Mouse (Mus musculus) neural tube, embryonic 14.5 days (tissue): ENCODE measurements around the gene Zfp943. TPM values are rescaled to one million over a fixed set of nuclear protein-coding genes. Genes with fewer than 3 reads are reported as not detected.
"Not testable (repeated sequence)": the region's sequence is repeated elsewhere in the genome, so short reads cannot be mapped to it uniquely, and the experiment has no call there.

ENCODE experiments used
- ATAC-seq: fragments of 200-750 bp; cut with Nextera tagmentation; 2 replicates; pipeline ENCODE4 v1.8.0; 2017; ENCODE audit warnings: low read depth, mild to moderate bottlenecking, moderate TSS enrichment, moderate library complexity
- H3K27ac ChIP-seq: fragments of 300-500 bp; sonication (generic); 2 replicates; pipeline ENCODE4 v1.5.1; 2014; ENCODE audit warnings: low read depth, mild to moderate bottlenecking, control low read depth, low read length, moderate library complexity, mixed read lengths
- H3K27me3 ChIP-seq: fragments of 300-500 bp; sonication (generic); 2 replicates; pipeline ENCODE4 v1.6.1; 2014; ENCODE audit warnings: low read length; ENCODE audit not compliant: control insufficient read depth, insufficient read depth
- H3K36me3 ChIP-seq: fragments of 300-500 bp; sonication (generic); 2 replicates; pipeline ENCODE4 v1.6.1; 2014; ENCODE audit warnings: low read length, mixed read lengths; ENCODE audit not compliant: control insufficient read depth, insufficient read depth
- H3K4me1 ChIP-seq: fragments of 300-500 bp; sonication (generic); 2 replicates; pipeline ENCODE4 v1.6.1; 2014; ENCODE audit warnings: low read length; ENCODE audit not compliant: control insufficient read depth, insufficient read depth
- H3K4me2 ChIP-seq: fragments of 300-500 bp; sonication (generic); 2 replicates; pipeline ENCODE4 v1.6.1; 2014; ENCODE audit warnings: mild to moderate bottlenecking, low read depth, low read length, control low read depth
- H3K4me3 ChIP-seq: fragments of 300-500 bp; sonication (generic); 2 replicates; pipeline ENCODE4 v1.5.1; 2014; ENCODE audit warnings: low read depth, low read length, control low read depth, mixed read lengths
- H3K9ac ChIP-seq: fragments of 300-500 bp; sonication (generic); replicated peaks from 2 replicates; pipeline ENCODE4 v1.6.1; 2014; ENCODE audit warnings: low read depth, mild to moderate bottlenecking, control low read depth, low read length, mixed read lengths
- H3K9me3 ChIP-seq: fragments of 300-500 bp; sonication (generic); 2 replicates; pipeline ENCODE4 v1.6.1; 2016; ENCODE audit warnings: low read length; ENCODE audit not compliant: control insufficient read depth
- WGBS: fragments of 180-500 bp; shearing (Covaris S2); extraction: QIAGEN DNeasy Blood & Tissue Kit; methylation state at CpG from one replicate; pipeline ENCODE4 v1.1.7; 2014; 5-methylcytosine and 5-hydroxymethylcytosine counted together
- polyA plus RNA-seq: library from polyadenylated mRNA; unstranded; fragments of >200 nt; fragmentation: Nextera tagmentation; extraction: Ambion mirVana; gene quantifications from 2 replicates; pipeline ENCODE4 v1.2.1, GENCODE M21; 2014

Zfp943 gene
- polyA plus RNA-seq, result 22.8 and 24.6 TPM in 2 replicates

- peak within 1 kb of the TSS; percentile 80 for H3K27ac ChIP-seq
Measured at GRCm38 (mm10) chr17:21962107-21962907, at the start of gene Zfp943, which contains the start of gene Zfp942. TSS of gene Zfp943 (plus strand) at chr17:21962552. TSS of gene Zfp942 (minus strand) at chr17:21962464.

GRCm38 (mm10) chr17:21963302-21963701 lies 950 bp downstream of the Zfp943 start:
- peaks cover 4% of the 10 kb centered on the region; the same call in 1 of the 2 replicates for H3K36me3 ChIP-seq

More at GRCm38 (mm10) chr17:21962107-21962907, at the start of gene Zfp943, which contains the start of gene Zfp942:
- not testable (repeated sequence) for H3K27me3 ChIP-seq, H3K4me1 ChIP-seq, H3K9me3 ChIP-seq, H3K36me3 ChIP-seq
- Histone ChIP-seq H3K4me2 (peak within 1 kb of the TSS; percentile 62), H3K4me3 (peak within 1 kb of the TSS; percentile 65), H3K9ac (peak within 1 kb of the TSS; percentile 69)
- peak; percentile 97 for ATAC-seq
- under 1% methylated on average over 40 of the region's 55 CpGs for WGBS

GRCm38 (mm10) chr17:22035594-22035993 lies 73.2 kb downstream of the Zfp943 start:
- H3K4me2 ChIP-seq, H3K36me3 ChIP-seq, H3K27me3 ChIP-seq, H3K9ac ChIP-seq, ATAC-seq, H3K9me3 ChIP-seq, H3K4me1 ChIP-seq, H3K4me3 ChIP-seq, H3K27ac ChIP-seq: not testable (repeated sequence)
- 40% methylated on average over 1 of the region's 1 CpGs for WGBS

More at GRCm38 (mm10) chr17:21963302-21963701, 950 bp downstream of the Zfp943 start:
- no peak for ATAC-seq
- Histone ChIP-seq H3K9ac (no peak overlapping the region), H3K4me3 (peak overlapping the region; percentile 65), H3K9me3 (no peaks in the 10 kb centered on the region), H3K4me2 (peak overlapping the region; percentile 62), H3K27ac (no peak overlapping the region), H3K27me3 (no peaks in the 10 kb centered on the region), H3K4me1 (peaks cover 5% of the 10 kb centered on the region; the same call in 1 of the 2 replicates)
- 58% methylated on average over 4 of the region's 4 CpGs for WGBS

- Histone ChIP-seq H3K4me2 (no peak overlapping the region), H3K36me3 (no peaks in the 10 kb centered on the region), H3K9me3 (no peaks in the 10 kb centered on the region), H3K27ac (no peak overlapping the region), H3K4me1 (no peaks in the 10 kb centered on the region), H3K4me3 (no peak overlapping the region), H3K27me3 (no peaks in the 10 kb centered on the region), H3K9ac (no peak overlapping the region)
- 70% methylated on average over 2 of the region's 2 CpGs for WGBS
- no peak for ATAC-seq
Measured at GRCm38 (mm10) chr17:22049403-22049802, 87.1 kb downstream of the Zfp943 start.

- Histone ChIP-seq H3K36me3 (no peaks in the 10 kb centered on the region), H3K4me2 (no peak overlapping the region), H3K27me3 (no peaks in the 10 kb centered on the region), H3K9me3 (no peaks in the 10 kb centered on the region; the same call in 1 of the 2 replicates), H3K4me3 (no peak overlapping the region), H3K27ac (no peak overlapping the region), H3K9ac (no peak overlapping the region), H3K4me1 (no peaks in the 10 kb centered on the region)
- WGBS, result 83% methylated on average over 2 of the region's 2 CpGs
- no peak for ATAC-seq
Measured at GRCm38 (mm10) chr17:22053211-22053610, 90.9 kb downstream of the Zfp943 start.

GRCm38 (mm10) chr17:22081031-22081631 lies 118.8 kb downstream of the Zfp943 start:
- WGBS, result 2% methylated on average over 56 of the region's 57 CpGs
- peak; percentile 97 for ATAC-seq
- Histone ChIP-seq H3K4me1 (no peaks in the 10 kb centered on the region), H3K4me3 (peak overlapping the region; percentile 63), H3K36me3 (no peaks in the 10 kb centered on the region), H3K27me3 (no peaks in the 10 kb centered on the region), H3K9me3 (no peaks in the 10 kb centered on the region), H3K9ac (peak overlapping the region; percentile 80), H3K4me2 (peak overlapping the region; percentile 71), H3K27ac (peak overlapping the region; percentile 83)

- H3K9me3 ChIP-seq, H3K27ac ChIP-seq, H3K4me3 ChIP-seq, H3K4me2 ChIP-seq, H3K36me3 ChIP-seq, ATAC-seq, H3K9ac ChIP-seq, H3K4me1 ChIP-seq, H3K27me3 ChIP-seq: not testable (repeated sequence)
- 23% methylated on average over 3 of the region's 3 CpGs for WGBS
Measured at GRCm38 (mm10) chr17:22083224-22083623, 120.9 kb downstream of the Zfp943 start.

GRCm38 (mm10) chr17:22118770-22119169 lies 156.4 kb downstream of the Zfp943 start:
- no peak for ATAC-seq
- no peaks in the 10 kb centered on the region for H3K36me3 ChIP-seq

More at GRCm38 (mm10) chr17:22118770-22119169, 156.4 kb downstream of the Zfp943 start:
- H3K27me3 ChIP-seq, result no peaks in the 10 kb centered on the region
- no peak overlapping the region for H3K4me3 ChIP-seq
- H3K27ac ChIP-seq, result no peak overlapping the region
- no peaks in the 10 kb centered on the region for H3K4me1 ChIP-seq
- no peak overlapping the region for H3K9ac ChIP-seq
- H3K9me3 ChIP-seq, result 0 out of 2 replicates have a peak, but pooled peaks cover 2% of the 10 kb centered on the region
- H3K4me2 ChIP-seq, result no peak overlapping the region
